Mouse (Mus musculus) regulatory T cell (primary cell): ENCODE measurements around the gene Pfdn4.

Experiments
- in situ Hi-C: fragments of 300-600 bp; cut with MboI, MseI; formaldehyde crosslinking; loops from one replicate; pipeline ENCODE4 v1.15.1; 2025; ENCODE audit warnings: high pct_unique_total_duplicates

The Pfdn4 gene

DNA sequence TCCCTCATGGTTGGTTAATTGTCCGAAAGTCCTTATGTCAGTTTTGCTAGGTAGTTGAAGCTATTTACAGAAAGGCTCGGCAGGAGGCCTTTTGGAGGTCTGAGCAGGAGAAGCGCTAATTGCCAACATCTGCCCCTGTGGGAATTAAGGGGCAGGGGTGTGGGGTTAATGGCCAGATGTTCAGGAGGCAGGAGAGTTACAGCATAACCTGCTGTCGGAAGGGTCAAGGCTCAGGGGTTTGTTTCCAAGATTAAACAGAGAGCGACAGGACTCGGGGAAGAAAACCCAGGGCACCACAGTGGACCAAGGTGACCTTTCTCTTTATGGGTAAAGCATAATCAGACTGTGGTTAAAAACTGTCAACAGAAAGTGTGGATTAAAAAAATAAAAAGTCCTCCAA, 51.3 kb downstream of the Pfdn4 start:
- in situ Hi-C loops, result no loop called here

DNA sequence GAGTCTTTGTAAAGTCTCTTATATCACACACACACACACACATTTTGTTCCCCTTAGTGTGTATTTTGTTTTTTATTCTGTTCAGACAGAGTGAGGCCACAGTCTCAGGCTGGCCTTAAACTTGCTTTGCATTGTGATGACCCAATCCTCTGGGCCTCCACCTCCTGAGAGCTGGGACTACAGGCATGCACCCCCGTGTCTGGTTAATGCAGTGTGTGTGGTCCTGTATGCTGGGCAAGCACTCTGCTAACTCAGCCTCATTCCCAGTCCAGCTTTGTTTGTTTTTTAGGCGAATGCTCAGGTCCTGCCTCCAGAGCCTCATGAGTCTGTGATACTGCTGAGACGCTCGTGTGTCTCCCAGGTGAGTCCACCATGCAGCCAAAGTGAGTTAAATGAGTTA, 51.8 kb downstream of the Pfdn4 start:
- in situ Hi-C loops, result no loop called here

DNA sequence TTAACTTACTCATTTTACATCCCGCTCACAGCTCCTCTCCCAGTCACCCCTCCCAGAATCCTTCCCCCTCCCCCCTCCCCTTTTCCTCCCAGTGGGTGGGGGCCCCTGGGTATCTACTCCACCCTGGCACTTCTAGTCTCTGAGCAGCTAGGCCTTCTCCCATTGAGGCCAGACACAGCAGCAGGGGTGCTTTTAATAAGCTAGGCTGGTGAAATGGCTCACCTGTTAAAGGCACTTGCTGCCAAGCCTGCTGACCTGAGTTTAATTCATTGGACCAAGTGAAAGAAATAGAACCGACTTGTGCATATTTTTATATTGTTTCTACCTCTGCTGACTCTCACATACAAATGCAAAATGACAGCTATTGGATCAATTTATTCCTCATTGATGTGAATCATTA, 52.9 kb downstream of the Pfdn4 start:
- in situ Hi-C loops, result no loop called here

DNA sequence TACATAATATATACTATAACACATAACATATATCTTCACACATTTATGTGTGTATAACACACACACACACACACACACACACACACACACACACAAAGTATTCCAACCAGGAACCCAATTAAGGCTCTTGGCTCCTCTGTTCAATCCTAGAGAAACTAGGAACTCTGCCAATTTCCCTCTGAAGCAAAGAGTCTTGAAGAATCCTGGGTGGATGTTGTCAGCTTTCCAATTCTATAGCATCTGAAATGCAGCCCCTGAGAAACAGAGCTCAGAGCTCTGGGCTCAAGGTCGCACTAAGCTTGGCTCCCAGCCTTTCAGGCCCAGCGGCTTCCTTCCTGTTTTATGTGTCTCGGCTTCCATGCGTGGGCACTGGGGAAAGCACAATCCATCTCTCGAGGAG, 54.0 kb downstream of the Pfdn4 start:
- in situ Hi-C loops, result no loop called here

DNA sequence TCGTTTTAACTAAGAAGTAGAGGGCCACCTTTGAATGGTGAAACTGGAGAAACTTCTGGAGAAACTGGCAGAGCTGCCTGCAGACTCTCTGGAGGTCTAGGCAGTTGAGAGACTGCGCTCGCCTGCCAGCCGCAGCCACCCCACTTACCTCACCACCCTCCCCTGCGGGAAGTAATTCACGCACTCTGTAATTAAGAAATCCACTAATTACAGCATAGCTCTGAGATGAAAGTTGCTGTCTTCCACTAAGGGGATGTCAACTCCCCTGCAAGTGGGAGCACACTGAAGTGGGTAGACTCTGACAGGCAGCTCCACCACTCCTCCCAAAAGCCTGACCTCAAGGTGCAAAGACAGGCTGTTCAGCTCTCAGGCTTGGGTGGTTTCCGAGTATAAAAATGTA, 55.9 kb downstream of the Pfdn4 start:
- in situ Hi-C loops, result no loop called here

DNA sequence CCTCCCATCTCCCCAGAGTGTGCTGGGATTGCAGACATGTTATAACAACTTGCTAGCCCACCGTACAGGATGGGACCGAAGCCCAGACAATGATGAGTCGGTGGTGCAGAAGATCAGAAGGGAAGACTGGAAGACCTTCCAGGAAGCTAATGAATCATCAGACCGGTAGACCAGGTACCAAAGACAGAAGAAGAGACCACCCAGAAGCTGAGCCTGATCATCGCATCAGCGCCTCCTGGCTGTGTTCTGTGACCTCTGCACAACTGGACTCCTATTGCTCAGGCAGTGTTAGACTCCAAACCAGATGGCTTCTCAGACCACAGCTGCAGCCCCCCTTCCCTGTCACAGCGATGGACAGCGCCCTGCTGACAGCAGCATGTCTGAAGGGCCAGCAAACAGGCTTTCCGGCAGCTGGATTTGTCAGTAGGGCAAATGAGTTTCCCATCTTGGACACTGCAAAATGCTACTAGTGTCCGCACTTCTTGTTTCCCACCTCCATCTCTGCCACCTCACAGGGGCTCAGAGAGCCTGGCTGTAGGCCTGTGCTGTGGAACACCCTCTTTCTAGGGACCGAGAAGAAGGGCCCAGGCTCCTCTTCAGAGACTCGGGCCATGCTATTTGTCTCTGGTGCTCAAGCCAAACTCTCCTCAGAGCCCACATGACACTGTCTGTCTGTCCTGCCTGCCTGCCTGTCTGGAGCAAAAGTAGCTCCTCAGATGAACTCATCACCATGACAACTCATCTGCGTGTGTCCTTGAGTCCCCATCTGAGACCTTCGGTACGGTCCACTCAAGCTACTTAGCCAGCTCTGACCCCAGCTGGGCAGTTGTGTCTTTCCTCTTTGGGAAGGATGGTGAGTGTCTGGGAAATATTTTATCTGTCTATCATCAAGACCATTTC, 68.0 kb downstream of the Pfdn4 start:
- in situ Hi-C loops, result no loop called here

DNA sequence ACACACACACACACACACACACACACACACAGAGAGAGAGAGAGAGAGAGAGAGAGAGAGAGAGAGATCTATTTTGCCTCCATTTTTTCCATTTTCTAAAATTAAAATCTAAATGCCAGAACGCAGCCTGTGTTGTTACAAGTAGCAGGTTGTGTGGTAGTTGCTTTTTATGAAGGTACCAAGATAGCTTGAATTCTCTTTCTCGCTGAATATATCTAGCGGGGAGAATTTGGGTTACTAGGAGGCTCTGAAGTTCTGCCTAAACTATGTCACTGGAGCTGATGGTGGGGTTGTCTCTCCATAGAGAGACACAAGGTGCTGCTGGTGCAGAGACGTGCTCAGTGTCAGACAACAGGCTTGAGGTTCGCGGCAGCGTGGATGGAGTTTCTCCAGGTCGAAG, 68.8 kb downstream of the Pfdn4 start:
- in situ Hi-C loops, result no loop called here
